Mouse (Mus musculus): ENCODE measurements at regions not wholly inside any gene's neighbourhood (a gene's known extent, or its start where the extent isn't known, plus 50 kb on each side); places are given as distances from the start of the nearest gene placed in this dataset.

DNA sequence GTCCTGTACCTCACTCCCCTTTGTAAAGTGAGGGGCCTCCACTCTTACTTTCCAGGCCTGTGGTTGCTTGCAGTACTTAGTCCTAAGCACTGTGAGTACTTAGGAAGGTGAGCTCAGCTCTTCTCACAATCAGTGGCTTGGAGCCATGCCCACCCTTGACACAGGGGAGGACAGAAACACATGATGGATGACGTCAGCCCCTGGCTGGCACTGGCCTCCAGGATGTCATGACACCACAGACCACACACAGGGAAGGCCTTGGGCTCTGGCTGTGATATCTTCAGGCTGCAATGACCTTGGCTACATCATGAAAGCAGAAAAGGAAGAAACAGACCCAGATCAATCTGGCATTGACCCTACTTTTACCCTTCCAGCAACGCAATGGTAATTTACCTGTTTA, 113.0 kb upstream of the Zmiz1 start:
- H3K27ac ChIP-seq (ENCODE audit: control insufficient read depth, low read depth, low read length), result no peak overlapping the region
- H3K27me3 ChIP-seq (ENCODE audit: control insufficient read depth in 1 of 2, insufficient read depth in 2 of 2, low read length in 2 of 2), result no peaks in the 10 kb centered on the region
- DNase-seq (ENCODE audit: low read depth, low spot score), result peak; percentile 4
- no peak overlapping the region for H3K4me3 ChIP-seq (ENCODE audit: control insufficient read depth in 1 of 2, insufficient read depth in 1 of 2, low read depth in 2 of 2, low read length in 2 of 2)
- no peak for TF ChIP-seq USF2 (IDR thresholded peaks at IDR 0.05; ENCODE audit: borderline replicate concordance in 1 of 2, insufficient read depth in 1 of 2, low read depth in 1 of 2, low read length in 2 of 2)
- no peak for TF ChIP-seq MAZ (IDR thresholded peaks at IDR 0.05; ENCODE audit: low read depth, low read length)
- no peak for TF ChIP-seq BHLHE40 (IDR thresholded peaks at IDR 0.05; ENCODE audit: borderline replicate concordance, low read depth, low read length)
- no peak for TF ChIP-seq ZC3H11A (IDR thresholded peaks at IDR 0.05; ENCODE audit: low read depth, low read length)
- no peak for TF ChIP-seq CTCF (IDR thresholded peaks at IDR 0.05 in 2 of 3, conservative IDR thresholded peaks at IDR 0.05 in 1 of 3; ENCODE audit: control insufficient read depth in 1 of 3, insufficient read depth in 1 of 3, low read depth in 2 of 3, low read length in 3 of 3, poor library complexity in 1 of 3, severe bottlenecking in 1 of 3)
- TF ChIP-seq HCFC1 (IDR thresholded peaks at IDR 0.05; ENCODE audit: low read depth, low read length), result no peak
- TF ChIP-seq MAFK (IDR thresholded peaks at IDR 0.05; ENCODE audit: borderline replicate concordance, low read depth, low read length), result no peak
- no peak for TF ChIP-seq RAD21 (IDR thresholded peaks at IDR 0.05; ENCODE audit: low read depth, low read length)
- TF ChIP-seq MYB (IDR thresholded peaks at IDR 0.05; ENCODE audit: low read depth, low read length), result no peak
- TF ChIP-seq UBTF (IDR thresholded peaks at IDR 0.05; ENCODE audit: borderline replicate concordance, insufficient read depth, low read depth, low read length), result no peak
- no peak for TF ChIP-seq MYC (IDR thresholded peaks at IDR 0.05; ENCODE audit: low read depth, low read length)
- no peak for TF ChIP-seq ZNF384 (IDR thresholded peaks at IDR 0.05; ENCODE audit: low read depth, low read length)
- TF ChIP-seq CHD1 (IDR thresholded peaks at IDR 0.05; ENCODE audit: low read depth, low read length), result no peak
- no peaks in the 10 kb centered on the region for H3K79me2 ChIP-seq (ENCODE audit: control insufficient read depth, insufficient read depth, low read length, poor library complexity)
- no peak overlapping the region for H3K9ac ChIP-seq (ENCODE audit: control insufficient read depth, low read depth, low read length, poor library complexity, severe bottlenecking)
- no peaks in the 10 kb centered on the region for H3K9me3 ChIP-seq (replicated peaks; ENCODE audit: insufficient read depth, low read length)
- no peaks in the 10 kb centered on the region for H3K36me3 ChIP-seq (ENCODE audit: control insufficient read depth in 1 of 2, insufficient read depth in 2 of 2, low read length in 2 of 2)
- H3K4me1 ChIP-seq (ENCODE audit: control insufficient read depth in 1 of 2, insufficient read depth in 2 of 2, low read length in 2 of 2), result no peaks in the 10 kb centered on the region

DNA sequence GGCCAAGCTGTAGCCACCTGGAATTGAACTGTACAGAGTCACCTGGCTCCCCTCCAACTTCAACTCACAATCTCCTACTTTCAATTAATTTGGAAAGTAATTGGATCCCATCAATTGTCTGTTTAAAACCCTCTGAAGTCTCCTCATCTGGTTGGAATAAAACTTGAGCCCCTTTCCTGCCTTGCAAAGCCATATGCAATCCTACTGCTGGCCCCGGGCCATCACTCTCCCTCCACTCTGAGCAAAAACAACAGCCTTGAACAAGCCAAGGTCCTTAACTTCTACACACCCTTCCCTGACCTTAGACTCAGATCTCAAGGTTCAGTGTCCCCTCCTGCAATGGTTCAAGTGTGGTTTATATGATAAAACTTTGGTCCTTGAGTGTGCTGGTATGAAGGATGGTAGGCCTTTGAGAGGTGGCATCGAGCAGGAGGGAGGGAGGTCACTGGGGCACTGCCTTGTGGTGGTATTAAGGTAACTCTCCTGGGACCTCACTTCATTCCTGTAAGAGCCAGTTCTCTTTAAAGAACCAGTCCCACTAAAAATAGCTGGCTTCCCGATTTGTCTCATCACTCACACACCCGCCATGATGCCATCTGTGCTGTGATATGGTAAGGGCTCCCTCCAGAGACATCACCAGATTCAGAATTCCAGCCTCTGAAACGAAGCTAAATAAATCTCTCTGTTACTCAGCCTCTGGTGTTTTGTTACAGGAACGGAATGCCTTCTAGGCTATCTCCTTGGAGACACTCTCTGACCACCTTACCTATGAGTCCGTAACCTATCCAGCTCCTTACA, 112.0 kb upstream of the Zmiz1 start:
- H3K9ac ChIP-seq (ENCODE audit: control insufficient read depth, low read depth, low read length, poor library complexity, severe bottlenecking), result no peak overlapping the region
- H3K36me3 ChIP-seq (ENCODE audit: control insufficient read depth in 1 of 2, insufficient read depth in 2 of 2, low read length in 2 of 2), result no peaks in the 10 kb centered on the region
- no peak overlapping the region for H3K27ac ChIP-seq (ENCODE audit: control insufficient read depth, low read depth, low read length)
- no peaks in the 10 kb centered on the region for H3K27me3 ChIP-seq (ENCODE audit: control insufficient read depth in 1 of 2, insufficient read depth in 2 of 2, low read length in 2 of 2)
- TF ChIP-seq KAT2A (conservative IDR thresholded peaks at IDR 0.05; ENCODE audit: low read depth, low read length), result no peak
- TF ChIP-seq POLR2AphosphoS5 (IDR thresholded peaks at IDR 0.05; ENCODE audit: borderline replicate concordance, low read depth, low read length), result no peak
- no peak for TF ChIP-seq GATA1 (IDR thresholded peaks at IDR 0.05; ENCODE audit: low read depth, low read length)
- DNase-seq (ENCODE audit: low read depth, low spot score), result no peak
- H3K4me1 ChIP-seq (ENCODE audit: control insufficient read depth in 1 of 2, insufficient read depth in 2 of 2, low read length in 2 of 2), result no peaks in the 10 kb centered on the region
- H3K4me3 ChIP-seq (ENCODE audit: control insufficient read depth in 1 of 2, insufficient read depth in 1 of 2, low read depth in 2 of 2, low read length in 2 of 2), result no peak overlapping the region
- H3K9me3 ChIP-seq (replicated peaks; ENCODE audit: insufficient read depth, low read length), result no peaks in the 10 kb centered on the region
- H3K79me2 ChIP-seq (ENCODE audit: control insufficient read depth, insufficient read depth, low read length, poor library complexity), result no peaks in the 10 kb centered on the region
